Mouse (Mus musculus) neural tube, embryonic 11.5 days (tissue): ENCODE measurements around the gene Ctrb1. TPM values are rescaled to one million over a fixed set of nuclear protein-coding genes. Genes with fewer than 3 reads are reported as not detected.

Experiments used
- ATAC-seq: fragments of 200-750 bp; cut with Nextera tagmentation; 2 replicates; pipeline ENCODE4 v1.8.0; 2017; ENCODE audit warnings: moderate number of reproducible peaks, mild to moderate bottlenecking, moderate TSS enrichment, moderate library complexity; ENCODE audit not compliant: insufficient read depth, low FRiP score, low TSS enrichment
- DNase-seq: peaks from one replicate; pipeline ENCODE4 v3.0.0-alpha.2; 2015; ENCODE audit warnings: low spot score
- H3K27ac ChIP-seq: fragments of 300-500 bp; sonication (generic); 2 replicates; pipeline ENCODE4 v1.5.1; 2014; ENCODE audit warnings: low read depth, mild to moderate bottlenecking, low read length
- H3K27me3 ChIP-seq: fragments of 300-500 bp; sonication (generic); 2 replicates; pipeline ENCODE4 v1.6.1; 2014; ENCODE audit warnings: mild to moderate bottlenecking, low read length, mixed read lengths; ENCODE audit not compliant: control insufficient read depth, insufficient read depth
- H3K36me3 ChIP-seq: fragments of 300-500 bp; sonication (generic); 2 replicates; pipeline ENCODE4 v1.6.1; 2014; ENCODE audit warnings: mild to moderate bottlenecking, low read length, moderate library complexity, mixed read lengths; ENCODE audit not compliant: control insufficient read depth, insufficient read depth
- H3K4me1 ChIP-seq: fragments of 300-500 bp; sonication (generic); 2 replicates; pipeline ENCODE4 v1.6.1; 2014; ENCODE audit warnings: low read length, mixed read lengths; ENCODE audit not compliant: control insufficient read depth, insufficient read depth
- H3K4me2 ChIP-seq: fragments of 300-500 bp; sonication (generic); 2 replicates; pipeline ENCODE4 v1.6.1; 2014; ENCODE audit warnings: low read depth, mild to moderate bottlenecking, moderate library complexity
- H3K4me3 ChIP-seq: fragments of 300-500 bp; sonication (generic); 2 replicates; pipeline ENCODE4 v1.5.1; 2014; ENCODE audit warnings: low read depth, low read length
- H3K9ac ChIP-seq: fragments of 300-500 bp; sonication (generic); 2 replicates; pipeline ENCODE4 v1.6.1; 2014; ENCODE audit warnings: mild to moderate bottlenecking, low read length
- H3K9me3 ChIP-seq: fragments of 300-500 bp; sonication (generic); 2 replicates; pipeline ENCODE4 v1.6.1; 2016; ENCODE audit warnings: low read length; ENCODE audit not compliant: control insufficient read depth
- WGBS: fragments of 180-500 bp; shearing (Covaris S2); extraction: QIAGEN DNeasy Blood & Tissue Kit; methylation state at CpG from one replicate; pipeline ENCODE4 v1.1.7; 2014; 5-methylcytosine and 5-hydroxymethylcytosine counted together
- polyA plus RNA-seq: library from polyadenylated mRNA; unstranded; fragments of >200 nt; fragmentation: Nextera tagmentation; extraction: Ambion mirVana; gene quantifications from 2 replicates; pipeline ENCODE4 v1.2.1, GENCODE M21; 2014

The Ctrb1 gene
- polyA plus RNA-seq, 1 experiment from 2014 or later = not detected

- H3K9ac ChIP-seq = no peak overlapping the region
- H3K4me2 ChIP-seq = no peak overlapping the region
- no peaks in the 10 kb centered on the region for H3K27me3 ChIP-seq
- WGBS = 85% methylated on average over 13 of the region's 13 CpGs
- H3K36me3 ChIP-seq = no peaks in the 10 kb centered on the region
- no peak overlapping the region for H3K27ac ChIP-seq
- H3K4me1 ChIP-seq = no peaks in the 10 kb centered on the region
- DNase-seq (no peak), ATAC-seq (no peak)
- no peak overlapping the region for H3K4me3 ChIP-seq
- H3K9me3 ChIP-seq = no peaks in the 10 kb centered on the region
These were observed 3.9 kb downstream of the Ctrb1 start for GRCm38 (mm10) chr8:111686881-111687280.

- H3K4me1 ChIP-seq = no peaks in the 10 kb centered on the region
- H3K9me3 ChIP-seq = no peaks in the 10 kb centered on the region
- H3K9ac ChIP-seq = no peak overlapping the region
- H3K36me3 ChIP-seq = no peaks in the 10 kb centered on the region
- no peak overlapping the region for H3K4me2 ChIP-seq
- H3K27ac ChIP-seq = no peak overlapping the region
- DNase-seq = no peak
- WGBS = 28% methylated on average over 9 of the region's 9 CpGs
- H3K4me3 ChIP-seq = no peak overlapping the region
- H3K27me3 ChIP-seq = no peaks in the 10 kb centered on the region
- no peak for ATAC-seq
These were observed 8.3 kb downstream of the Ctrb1 start for GRCm38 (mm10) chr8:111682521-111682920.

GRCm38 (mm10) chr8:111681153-111681552 lies 9.7 kb downstream of the Ctrb1 start:
- H3K27me3 ChIP-seq = no peaks in the 10 kb centered on the region
- no peak overlapping the region for H3K4me2 ChIP-seq
- no peak overlapping the region for H3K9ac ChIP-seq
- whole genome bisulfite sequencing = 79% methylated on average over 11 of the region's 11 CpGs
- ATAC-seq (no peak), DNase-seq (peak; percentile 15)
- H3K4me1 ChIP-seq = no peaks in the 10 kb centered on the region
- no peaks in the 10 kb centered on the region for H3K9me3 ChIP-seq
- no peaks in the 10 kb centered on the region for H3K36me3 ChIP-seq
- no peak overlapping the region for H3K27ac ChIP-seq
- no peak overlapping the region for H3K4me3 ChIP-seq

GRCm38 (mm10) chr8:111680423-111681028 lies 10.3 kb downstream of the Ctrb1 start:
- no peak overlapping the region for H3K4me2 ChIP-seq
- H3K27me3 ChIP-seq = no peaks in the 10 kb centered on the region
- no peak overlapping the region for H3K9ac ChIP-seq
- 45% methylated on average over 17 of the region's 17 CpGs for WGBS
- no peaks in the 10 kb centered on the region for H3K36me3 ChIP-seq
- H3K9me3 ChIP-seq = no peaks in the 10 kb centered on the region
- no peak overlapping the region for H3K4me3 ChIP-seq
- DNase-seq (peak; percentile 31), ATAC-seq (no peak)
- no peaks in the 10 kb centered on the region for H3K4me1 ChIP-seq
- no peak overlapping the region for H3K27ac ChIP-seq

- Histone ChIP-seq H3K4me1 (no peaks in the 10 kb centered on the region), H3K27me3 (no peaks in the 10 kb centered on the region), H3K9ac (no peak overlapping the region), H3K9me3 (no peaks in the 10 kb centered on the region), H3K4me3 (no peak overlapping the region), H3K36me3 (no peaks in the 10 kb centered on the region), H3K4me2 (no peak overlapping the region), H3K27ac (no peak overlapping the region)
- ATAC-seq (no peak), DNase-seq (no peak)
- WGBS = 88% methylated on average over 7 of the region's 7 CpGs
These were observed 12.0 kb downstream of the Ctrb1 start for GRCm38 (mm10) chr8:111678848-111679247.

GRCm38 (mm10) chr8:111678111-111678510 lies 12.7 kb downstream of the Ctrb1 start:
- ATAC-seq = no peak
- WGBS = 41% methylated on average over 3 of the region's 3 CpGs

GRCm38 (mm10) chr8:111676237-111676636 lies 14.6 kb downstream of the Ctrb1 start:
- H3K27ac ChIP-seq = no peak overlapping the region
- H3K9me3 ChIP-seq = no peaks in the 10 kb centered on the region
- WGBS = 80% methylated on average over 8 of the region's 8 CpGs
- no peaks in the 10 kb centered on the region for H3K4me1 ChIP-seq
- 0 out of 2 replicates have a peak, but pooled peaks cover 2% of the 10 kb centered on the region for H3K36me3 ChIP-seq
- no peak overlapping the region for H3K4me3 ChIP-seq
- DNase-seq (no peak), ATAC-seq (no peak)
- H3K4me2 ChIP-seq = no peak overlapping the region
- H3K9ac ChIP-seq = no peak overlapping the region
- no peaks in the 10 kb centered on the region for H3K27me3 ChIP-seq

More at GRCm38 (mm10) chr8:111678111-111678510, 12.7 kb downstream of the Ctrb1 start:
- no peak overlapping the region for H3K4me3 ChIP-seq
- no peak overlapping the region for H3K9ac ChIP-seq
- H3K27me3 ChIP-seq = no peaks in the 10 kb centered on the region
- H3K9me3 ChIP-seq = no peaks in the 10 kb centered on the region
- no peak overlapping the region for H3K4me2 ChIP-seq
- peak; percentile 51 for DNase-seq
- no peaks in the 10 kb centered on the region for H3K4me1 ChIP-seq
- H3K36me3 ChIP-seq = no peaks in the 10 kb centered on the region
- no peak overlapping the region for H3K27ac ChIP-seq

- Histone ChIP-seq H3K9ac (no peak overlapping the region), H3K9me3 (no peaks in the 10 kb centered on the region), H3K27ac (no peak overlapping the region), H3K4me3 (no peak overlapping the region), H3K27me3 (no peaks in the 10 kb centered on the region), H3K36me3 (peaks cover 9% of the 10 kb centered on the region), H3K4me2 (no peak overlapping the region), H3K4me1 (no peaks in the 10 kb centered on the region)
- DNase-seq (no peak), ATAC-seq (no peak)
- WGBS = 94% methylated on average over 2 of the region's 2 CpGs
These were observed 24.1 kb downstream of the Ctrb1 start for GRCm38 (mm10) chr8:111666751-111667150.

GRCm38 (mm10) chr8:111662473-111662872 lies 28.3 kb downstream of the Ctrb1 start:
- Histone ChIP-seq H3K9ac (no peak overlapping the region), H3K9me3 (no peaks in the 10 kb centered on the region), H3K4me1 (no peaks in the 10 kb centered on the region), H3K27me3 (no peaks in the 10 kb centered on the region), H3K4me2 (no peak overlapping the region), H3K4me3 (no peak overlapping the region), H3K27ac (no peak overlapping the region), H3K36me3 (peaks cover under 1% of the 10 kb centered on the region)
- WGBS = 97% methylated on average over 3 of the region's 3 CpGs
- ATAC-seq (no peak), DNase-seq (peak; percentile 67)
